Mouse (Mus musculus) thymus, postnatal 10 days (tissue): Measurements from ENCODE around the gene Hdac4.

Experiments used
- DNase-seq, 2 experiments: peaks; one replicate each; pipeline ENCODE4 v3.0.0; 2021; ENCODE audit warnings: low spot score in 2 of 2

Hdac4 gene

DNA sequence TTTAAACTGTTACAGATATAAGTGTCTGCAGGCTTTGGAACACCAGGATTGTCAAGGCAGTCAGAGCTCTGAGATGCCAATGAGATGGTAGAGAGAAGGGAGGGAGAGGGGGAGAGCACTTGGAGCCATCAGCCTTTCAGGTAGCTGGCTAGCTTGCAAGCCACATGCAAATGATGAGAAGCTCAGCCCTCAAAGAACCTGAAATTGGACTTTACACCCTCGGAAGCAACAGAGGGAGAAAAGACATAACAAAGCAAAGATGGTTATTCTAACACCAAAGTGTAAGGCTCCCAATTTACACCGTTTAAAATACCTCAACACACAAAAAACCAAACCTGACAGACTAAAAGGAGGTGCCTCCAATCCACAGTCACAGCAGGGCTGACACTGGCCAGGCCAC, 63.3 kb downstream of the Hdac4 start:
- DNase-seq = no peak

DNA sequence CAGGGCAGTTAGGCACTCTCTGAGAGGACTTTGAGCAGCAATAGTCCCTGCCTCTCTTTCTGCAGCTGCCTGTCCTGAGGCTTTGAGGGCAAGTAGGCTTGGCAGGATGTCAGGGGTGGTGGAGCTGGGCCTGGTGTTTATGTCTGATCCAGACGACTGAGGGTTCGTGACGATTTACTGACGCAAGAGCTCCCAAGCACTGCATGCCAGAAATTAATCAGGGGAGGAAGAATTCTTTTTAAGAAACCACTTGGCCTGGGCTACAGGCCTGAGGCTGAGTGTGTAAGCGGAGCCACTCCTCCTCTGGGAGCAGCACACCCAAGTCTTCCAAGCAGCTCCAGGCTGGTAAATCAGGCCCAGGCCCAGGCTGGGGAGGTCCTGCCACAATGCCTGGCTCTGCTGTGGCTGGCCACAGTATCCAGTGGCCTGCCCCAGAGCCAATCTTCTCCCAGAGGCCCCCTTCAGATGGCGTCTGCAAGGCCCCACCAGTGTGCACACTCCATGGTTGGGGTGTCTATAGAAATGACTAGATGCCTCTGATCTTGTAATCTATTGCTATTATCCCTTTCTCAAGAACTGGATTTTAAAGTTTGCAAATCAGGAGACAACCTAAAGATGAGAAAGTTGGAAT, 64.9 kb downstream of the Hdac4 start:
- DNase-seq = peak; percentile 18 to 34

DNA sequence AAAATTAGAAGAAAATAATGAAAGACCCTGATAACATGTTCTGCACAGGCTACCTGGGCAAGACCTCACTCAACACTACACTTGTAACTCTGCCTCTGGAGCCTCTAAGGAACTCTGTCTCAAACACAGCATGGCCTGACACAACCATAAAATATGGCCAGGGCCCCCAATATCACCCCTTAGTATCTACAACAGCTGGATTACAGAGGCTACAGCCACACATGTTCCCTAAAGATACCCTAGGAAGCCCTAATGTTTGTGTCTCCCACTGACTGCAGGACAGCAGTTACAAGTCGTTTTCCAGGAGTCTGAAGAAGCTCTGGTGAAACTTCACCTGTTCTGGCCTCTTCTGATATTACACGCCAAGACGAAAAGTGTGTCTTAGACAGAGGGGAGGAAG, 65.7 kb downstream of the Hdac4 start:
- no peak for DNase-seq

DNA sequence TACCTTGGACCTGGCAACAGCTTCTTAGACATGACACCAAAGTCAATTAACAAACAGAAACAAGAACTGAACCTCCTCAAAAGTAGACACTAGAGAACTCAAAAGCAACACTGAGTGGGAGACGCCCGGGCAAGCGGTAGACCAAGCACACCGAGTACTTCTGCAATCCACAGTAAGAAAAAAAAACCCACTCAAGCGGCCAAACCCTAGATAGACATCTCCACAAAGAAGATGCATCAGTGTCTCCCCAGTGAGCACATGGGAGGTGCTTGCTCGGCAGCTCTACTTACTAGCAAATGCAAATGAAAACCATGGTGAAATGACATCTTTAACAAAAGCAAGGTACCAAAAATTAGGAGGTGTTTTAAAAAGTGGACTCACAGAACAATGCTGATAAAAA, 67.7 kb downstream of the Hdac4 start:
- no peak for DNase-seq

DNA sequence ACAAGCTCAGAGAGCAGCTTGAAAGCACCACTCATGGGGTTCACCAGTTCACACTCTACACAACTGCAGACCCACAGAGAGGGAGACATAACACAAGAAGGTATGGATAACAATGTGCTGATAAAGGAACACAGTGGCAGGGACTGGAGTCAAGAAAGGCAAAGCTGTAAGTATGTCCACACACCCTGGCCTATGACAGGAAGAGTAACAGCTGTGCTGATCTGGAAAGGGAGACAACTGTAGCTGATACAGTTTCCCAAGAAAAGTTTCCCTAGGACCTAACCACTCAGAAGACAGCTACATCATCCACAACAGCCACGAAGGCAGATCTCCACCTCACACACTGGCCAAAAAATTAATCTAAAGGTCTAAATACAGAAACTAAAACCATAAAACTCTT, 68.1 kb downstream of the Hdac4 start:
- DNase-seq = no peak

DNA sequence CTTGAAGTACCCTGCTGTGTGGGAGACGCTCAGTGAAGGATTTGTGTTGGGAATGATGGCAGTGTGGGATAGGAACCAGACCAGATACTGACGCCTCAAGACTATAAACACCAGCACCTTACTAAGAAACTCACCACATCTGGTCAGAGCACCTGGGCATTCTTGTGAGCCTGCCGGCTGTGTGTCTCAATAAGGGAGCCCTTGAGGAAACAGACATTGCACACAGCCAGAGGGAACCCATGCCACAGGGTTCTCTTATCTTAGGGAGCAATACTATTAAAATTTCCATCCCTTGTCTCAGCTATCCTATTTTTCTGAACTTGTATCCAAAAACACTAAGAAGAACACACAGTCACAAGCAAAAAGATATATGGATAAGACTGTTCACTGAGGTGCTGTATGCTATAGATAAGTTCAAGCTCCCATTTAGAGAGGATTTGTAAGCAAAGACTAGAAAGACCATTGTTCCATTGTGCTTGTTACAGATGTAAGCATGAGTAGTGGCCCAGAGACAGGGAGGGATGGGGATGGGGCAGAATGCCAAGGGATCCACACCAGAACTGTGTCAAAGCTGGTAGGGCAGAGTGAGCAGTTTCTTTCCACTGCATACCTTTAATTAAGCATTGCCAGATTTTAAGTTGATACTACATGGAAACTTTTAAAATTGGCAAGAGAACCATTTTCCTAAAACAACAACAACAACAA, 70.8 kb downstream of the Hdac4 start:
- DNase-seq = no peak

DNA sequence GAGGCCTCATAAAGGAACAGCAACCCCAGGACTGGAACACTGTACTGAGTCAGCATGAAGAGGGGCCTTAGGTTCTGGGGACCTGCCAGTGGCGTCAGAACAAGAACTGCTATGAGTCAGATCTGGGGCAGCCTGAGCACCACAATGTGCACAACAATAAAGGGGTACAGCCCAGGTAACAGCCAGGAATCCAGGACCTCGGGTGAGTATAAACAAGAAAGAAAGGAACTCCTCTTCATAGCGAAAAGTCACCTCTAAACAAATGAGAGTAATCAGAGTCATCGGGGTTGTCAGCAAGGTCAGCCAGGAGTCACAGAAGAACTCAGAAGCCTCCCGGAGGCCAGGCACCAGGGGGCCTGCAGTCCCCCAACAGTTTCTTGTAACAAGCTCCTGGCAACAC, 76.2 kb downstream of the Hdac4 start:
- DNase-seq = no peak

DNA sequence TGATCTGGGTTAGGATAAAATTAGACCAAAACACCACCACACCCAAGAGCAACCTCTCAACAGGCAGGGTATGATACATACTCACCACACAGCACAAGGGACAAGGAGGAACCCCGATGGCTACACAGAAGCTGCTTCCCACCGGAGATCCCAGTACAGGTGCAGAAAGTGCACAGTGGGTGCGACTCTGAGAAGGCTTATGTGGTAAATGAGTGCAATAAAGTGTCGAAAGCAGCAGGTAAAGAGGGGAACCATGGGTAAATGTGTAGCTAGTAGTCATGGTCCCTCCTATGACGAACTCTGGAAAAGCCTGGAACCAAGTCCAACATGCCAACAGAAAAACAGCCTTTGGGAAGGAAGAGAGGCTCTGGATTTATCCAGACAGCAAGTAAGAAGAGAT, 77.9 kb downstream of the Hdac4 start:
- no peak for DNase-seq

DNA sequence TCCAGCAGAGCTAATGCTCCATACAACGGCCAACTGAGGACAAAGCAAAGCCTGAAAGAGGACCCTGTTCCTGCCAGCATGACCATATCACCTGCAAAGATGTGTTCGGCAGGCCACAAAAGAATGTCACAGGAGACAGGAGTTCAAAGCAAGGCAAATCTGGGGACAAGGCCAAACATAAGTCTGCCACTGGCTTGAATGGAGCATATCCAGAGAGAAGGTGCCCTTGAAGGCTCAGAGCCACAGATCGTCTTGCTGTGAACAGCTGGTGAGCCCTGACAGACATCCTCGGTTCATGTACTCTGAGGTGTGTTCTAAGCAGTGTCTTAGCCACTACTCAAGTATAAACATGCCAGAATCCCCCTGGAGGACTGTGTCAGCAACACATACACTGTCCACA, 79.3 kb downstream of the Hdac4 start:
- DNase-seq = no peak

DNA sequence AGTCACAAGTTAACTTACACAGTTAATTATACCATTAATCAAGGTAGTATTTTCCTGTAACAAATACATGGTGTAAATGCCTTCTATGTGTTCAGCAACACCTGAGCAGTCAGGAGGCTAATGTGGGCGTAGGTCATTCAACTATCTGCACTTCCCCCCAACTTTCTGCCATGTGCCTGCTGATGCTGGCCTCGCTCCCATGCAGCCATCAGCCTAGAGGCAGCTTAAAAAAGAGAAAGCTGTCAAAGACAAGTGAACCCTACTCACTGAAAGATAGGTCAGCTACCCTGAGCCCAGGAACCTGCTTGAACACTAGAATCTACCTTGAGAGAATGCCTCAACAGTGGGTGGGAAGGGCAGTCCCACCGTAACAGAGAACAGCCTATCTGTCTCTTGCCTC, 81.4 kb downstream of the Hdac4 start:
- DNase-seq = no peak

DNA sequence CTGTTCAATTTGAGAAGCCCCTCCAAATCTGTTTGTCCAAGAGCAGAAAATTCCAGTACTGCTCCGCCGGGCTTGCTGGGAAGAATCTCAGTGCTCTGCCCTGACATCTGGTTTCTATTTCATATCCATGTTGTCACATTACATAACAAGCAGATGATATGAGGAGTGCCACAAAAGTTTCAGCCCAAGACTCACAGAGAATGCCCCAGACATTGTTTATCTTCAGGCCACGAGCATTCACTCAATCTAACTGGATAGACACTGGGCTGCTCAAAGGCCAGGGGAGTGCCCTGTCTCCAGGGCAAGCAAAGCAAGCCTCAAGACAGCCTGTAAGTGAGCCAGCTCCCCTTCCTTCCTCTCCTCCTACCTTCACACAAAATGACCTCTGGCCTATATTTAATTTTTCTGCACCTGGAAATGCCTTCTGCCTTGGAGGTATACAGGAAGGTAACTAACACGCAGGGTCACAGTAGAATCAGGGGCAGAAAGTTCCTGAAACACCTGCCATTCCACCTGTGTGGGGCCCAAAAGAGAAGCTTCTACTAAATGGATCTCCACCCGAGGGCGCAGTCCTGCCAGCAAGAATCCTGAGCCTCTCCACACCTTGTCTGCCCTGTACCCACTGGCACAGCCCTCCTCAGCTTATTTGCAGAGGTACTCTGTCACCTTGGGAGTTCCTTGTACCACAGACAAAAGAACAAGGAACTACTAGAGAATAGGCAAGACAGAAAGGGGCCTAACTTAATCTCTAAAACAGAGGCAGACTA, 82.1 kb downstream of the Hdac4 start:
- DNase-seq = no peak

DNA sequence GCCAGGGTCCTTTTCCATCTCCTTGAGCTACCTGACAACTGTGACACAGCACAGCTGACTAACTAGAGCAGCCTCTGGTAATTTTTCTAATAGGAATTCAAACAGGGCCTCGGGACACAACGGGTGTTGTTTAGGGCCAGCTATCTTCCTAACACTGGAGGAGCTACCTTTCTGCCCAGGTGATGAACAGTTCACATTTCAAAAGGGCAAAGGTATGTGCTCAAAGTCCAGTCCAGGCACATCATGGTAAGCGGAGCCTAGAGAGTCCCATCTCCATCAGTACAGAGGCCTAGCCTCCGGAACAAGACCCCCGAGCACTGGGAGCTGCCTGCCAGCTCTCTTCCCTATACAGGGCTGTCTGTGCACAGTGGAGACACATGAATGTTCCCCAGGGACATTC, 82.9 kb downstream of the Hdac4 start:
- no peak for DNase-seq

DNA sequence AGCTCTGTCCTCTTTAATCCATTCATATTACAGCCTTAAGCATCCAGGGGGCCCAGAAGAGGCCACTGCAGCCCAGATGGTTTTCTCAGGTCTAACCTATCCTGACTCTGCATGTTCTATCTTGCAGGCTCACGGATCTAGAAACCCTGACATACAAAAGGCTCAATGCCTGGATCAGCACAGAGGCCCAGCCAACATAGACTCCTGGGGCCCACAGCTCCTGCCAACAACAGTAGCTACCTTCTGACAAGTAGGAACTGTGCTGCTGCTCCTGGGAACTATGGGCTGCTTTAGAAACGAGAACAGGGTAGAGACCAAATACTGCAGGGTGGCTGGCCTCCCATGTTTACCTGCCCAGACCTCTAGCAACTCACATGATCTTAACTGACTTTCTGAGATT, 83.9 kb downstream of the Hdac4 start:
- no peak for DNase-seq

DNA sequence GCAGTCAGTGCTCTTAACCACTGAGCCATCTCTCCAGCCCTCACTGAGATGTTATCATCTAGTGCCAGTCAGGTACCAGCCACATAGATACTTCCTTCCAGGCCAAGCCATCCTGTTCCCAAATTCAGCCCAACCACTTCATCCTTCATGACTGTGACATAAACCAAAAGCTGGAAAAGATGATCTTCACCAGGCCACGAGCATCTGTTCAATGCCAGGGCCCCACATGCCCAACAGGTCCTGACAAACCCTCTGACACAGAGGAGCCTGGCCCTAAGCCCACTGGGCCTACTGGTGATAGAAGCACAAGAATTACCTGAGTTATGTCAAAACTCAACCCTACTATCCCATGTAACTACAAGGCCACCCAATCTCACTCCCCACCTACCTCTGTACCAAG, 84.5 kb downstream of the Hdac4 start:
- DNase-seq = no peak

DNA sequence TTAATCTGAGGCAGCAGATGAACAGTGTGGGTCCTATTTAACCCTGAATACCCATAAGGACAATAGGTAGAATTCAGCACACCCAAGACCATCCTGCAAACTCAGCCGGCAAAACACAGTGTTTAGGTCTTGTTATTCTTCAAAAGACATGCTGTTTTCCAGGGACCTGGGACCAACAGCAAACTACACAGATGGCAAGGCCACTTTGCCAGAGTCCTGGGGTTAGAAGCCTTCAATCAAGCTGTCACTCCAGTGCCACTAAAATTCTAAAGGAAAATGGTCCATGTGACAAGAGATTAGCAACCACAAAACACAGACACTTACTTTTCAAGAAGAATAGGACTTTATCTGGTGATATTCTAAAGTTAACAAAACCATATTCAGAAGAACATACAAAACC, 86.3 kb downstream of the Hdac4 start:
- DNase-seq = no peak

DNA sequence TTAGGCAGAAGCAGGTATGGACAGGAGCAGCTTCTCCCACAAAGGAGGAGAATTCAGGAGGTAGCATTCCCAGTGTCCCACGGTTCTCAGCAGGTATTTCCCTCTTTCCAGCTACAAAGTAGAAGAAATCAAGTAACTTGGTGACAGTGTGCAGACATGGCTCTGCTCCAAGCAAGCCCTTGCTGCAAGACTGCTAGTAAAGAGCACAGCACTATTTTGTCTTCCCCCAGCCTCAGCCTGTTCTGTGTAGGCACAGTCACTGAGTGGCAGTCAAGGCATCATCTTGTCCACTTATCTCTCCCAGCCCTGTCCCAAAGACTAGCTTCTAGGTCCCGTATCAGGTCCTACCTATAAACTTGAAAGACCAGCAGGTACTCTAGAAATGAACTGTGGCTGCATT, 86.9 kb downstream of the Hdac4 start:
- DNase-seq = no peak

DNA sequence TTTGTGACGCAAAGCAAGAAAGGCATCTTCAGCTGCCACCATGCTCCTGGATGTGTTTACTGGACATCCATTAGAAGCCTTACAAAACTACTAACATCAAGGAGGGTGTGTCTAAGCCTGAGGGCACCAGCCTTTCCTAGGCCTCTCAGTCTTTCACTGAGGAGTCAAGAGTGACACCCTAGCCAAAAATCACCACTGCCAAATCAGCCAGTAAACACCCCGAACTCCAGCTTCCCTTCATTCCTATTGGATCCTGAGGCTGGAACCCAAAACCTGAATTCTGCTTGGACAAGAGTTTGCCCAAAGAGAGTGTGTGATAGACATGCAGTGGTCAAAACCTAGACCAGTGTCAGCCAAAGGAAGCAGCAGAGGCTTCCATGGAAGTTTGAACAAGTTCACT, 87.5 kb downstream of the Hdac4 start:
- no peak for DNase-seq

DNA sequence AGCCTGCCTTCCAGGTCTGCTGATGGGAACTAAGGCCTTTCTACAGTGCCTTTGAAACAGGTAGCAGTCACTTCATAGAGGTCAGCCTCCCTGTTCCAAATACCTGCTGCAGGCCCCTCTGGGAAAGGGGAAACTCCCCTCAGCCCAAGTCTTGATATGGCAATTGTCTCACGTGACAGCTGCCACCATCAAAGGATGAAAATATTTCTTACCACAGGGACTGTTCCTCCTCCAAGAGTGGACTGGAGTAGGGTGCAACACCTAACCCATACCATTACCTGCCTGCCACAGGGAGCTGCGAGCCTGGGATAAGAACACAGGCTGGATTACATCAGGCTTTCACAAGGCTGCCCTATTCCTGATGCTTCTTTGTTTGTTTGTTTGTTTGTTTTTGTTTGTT, 88.0 kb downstream of the Hdac4 start:
- no peak for DNase-seq

DNA sequence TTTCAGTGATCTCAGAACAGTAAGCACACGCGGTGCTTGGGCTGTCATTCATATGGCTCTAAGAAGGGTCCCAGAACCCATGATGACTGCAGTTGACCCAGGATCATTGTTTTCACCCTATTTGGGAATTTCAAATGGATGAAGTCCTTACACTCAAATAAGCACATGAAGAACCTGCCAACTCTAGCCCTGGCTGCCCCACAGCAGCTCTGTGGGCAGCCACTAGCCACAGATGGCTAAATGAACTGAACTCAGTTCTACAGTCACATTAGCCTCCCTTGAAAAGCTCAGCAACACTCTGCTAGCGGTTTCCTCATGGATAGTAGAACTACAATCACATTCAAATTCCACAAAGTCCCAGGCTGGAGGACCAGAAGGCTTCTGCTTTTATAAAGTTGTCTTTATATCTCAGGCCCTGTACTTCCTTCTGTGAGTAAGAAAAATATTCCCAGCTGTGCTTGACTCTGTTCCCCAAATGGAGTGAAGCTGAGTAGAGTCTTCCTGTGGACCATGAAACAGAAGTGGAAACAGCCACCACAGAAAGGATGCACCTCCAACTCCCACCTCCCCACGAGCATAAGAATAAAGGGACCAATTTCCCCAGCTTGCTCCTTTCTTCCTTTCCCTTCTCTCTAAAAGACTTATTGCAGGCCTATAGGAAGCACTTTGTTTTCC, 88.9 kb downstream of the Hdac4 start:
- no peak for DNase-seq

DNA sequence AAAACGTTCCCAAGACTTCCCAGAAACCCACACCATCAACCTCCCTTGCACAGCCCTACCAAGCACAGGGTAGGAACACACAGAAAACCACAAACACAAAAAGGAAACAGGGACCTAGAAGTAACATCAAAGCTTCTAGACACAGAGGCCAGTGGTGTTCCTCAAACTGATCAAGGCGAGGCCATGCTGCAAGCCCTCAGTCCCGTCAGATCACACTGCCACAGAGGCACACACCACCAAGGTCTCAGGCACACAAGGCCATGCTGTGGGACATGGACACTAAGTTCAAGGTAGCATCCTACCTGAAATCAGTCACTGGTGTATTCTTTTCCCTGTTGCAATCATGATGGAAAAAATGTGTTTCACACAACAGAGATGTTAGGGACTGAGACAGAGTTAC, 90.8 kb downstream of the Hdac4 start:
- DNase-seq = no peak

DNA sequence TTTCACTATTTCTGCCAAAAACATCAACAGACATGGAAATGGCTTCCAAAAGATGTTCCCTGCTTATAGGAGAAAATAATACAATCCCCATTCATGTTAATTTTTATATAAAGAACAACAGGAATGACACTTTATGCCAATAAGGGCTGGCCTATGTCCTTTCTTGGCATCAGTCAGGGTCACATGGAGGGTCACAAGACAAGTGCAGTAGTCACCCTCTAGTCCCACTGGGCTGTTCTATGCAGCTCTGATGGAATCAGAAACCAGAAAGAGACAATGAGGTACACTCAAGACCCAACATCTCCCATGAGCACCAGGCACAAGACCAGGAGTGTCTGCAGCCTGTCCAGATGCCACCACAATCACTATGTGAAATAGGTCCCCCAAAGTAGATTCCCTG, 91.5 kb downstream of the Hdac4 start:
- DNase-seq = no peak

DNA sequence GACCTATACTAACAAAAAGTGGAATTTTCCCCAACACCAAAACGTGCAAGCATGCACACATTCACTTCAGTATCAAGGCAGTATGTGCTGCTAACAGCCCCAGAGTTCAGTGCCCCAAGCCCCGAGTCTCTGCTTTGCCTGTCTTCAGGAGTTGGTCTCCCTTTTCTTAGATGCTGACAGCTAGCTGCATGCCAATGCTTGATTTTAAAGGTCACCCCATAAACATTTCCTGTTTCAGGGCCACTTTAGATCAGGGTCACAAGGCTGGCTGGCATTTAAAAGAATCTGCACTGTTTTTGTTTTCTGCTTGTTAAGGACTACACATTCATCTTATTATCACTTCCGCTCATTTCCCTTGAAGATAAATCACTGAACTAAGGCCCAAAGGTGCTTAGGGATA, 92.1 kb downstream of the Hdac4 start:
- no peak for DNase-seq

DNA sequence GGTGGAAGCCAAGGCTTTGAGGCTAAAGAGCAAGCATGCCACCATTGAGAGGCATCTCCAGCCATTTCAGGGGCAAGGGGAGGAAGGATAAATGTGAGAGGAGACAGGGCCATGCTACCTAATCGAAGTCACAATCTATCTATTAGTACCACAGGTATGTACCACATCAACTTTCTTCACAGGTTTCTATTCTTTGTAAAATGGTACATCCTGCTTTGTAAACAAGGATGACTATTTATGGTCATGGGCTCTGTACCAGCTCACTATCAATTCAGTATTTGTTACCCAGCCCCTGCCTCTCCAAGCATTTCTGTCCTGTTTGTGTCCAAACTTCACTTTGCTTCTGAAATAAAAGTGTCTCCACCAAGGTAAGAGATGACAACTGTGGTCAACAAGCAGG, 92.7 kb downstream of the Hdac4 start:
- DNase-seq = no peak
